Mouse (Mus musculus) C2C12 (cell line): Measurements from ENCODE around the gene Kdm4a. TPM values are rescaled to one million over a fixed set of nuclear protein-coding genes. Genes with fewer than 3 reads are reported as not detected.

Experiments used
- H3K27me3 ChIP-seq: one replicate; pipeline ENCODE4 v1.6.1; 2011; ENCODE audit not compliant: control insufficient read depth, insufficient read depth, insufficient read length
- H3K36me3 ChIP-seq: one replicate; pipeline ENCODE4 v1.6.1; 2011; ENCODE audit not compliant: control insufficient read depth, insufficient read depth
- H3K4me3 ChIP-seq: one replicate; pipeline ENCODE4 v1.5.1; 2011; ENCODE audit warnings: mild to moderate bottlenecking, control low read depth; ENCODE audit not compliant: poor library complexity, insufficient read depth, severe bottlenecking
- H3K79me2 ChIP-seq: one replicate; pipeline ENCODE4 v1.6.1; 2011; ENCODE audit not compliant: control insufficient read depth, insufficient read depth
- H3K79me3 ChIP-seq: one replicate; pipeline ENCODE4 v1.6.1; 2011; ENCODE audit warnings: low read depth, control low read depth
- H3ac ChIP-seq: one replicate; pipeline ENCODE3; 2011; ENCODE audit warnings: low read depth; ENCODE audit not compliant: control insufficient read depth, insufficient read length
- CEBPB ChIP-seq: IDR thresholded peaks from one replicate; pipeline ENCODE4 v1.6.1; 2011; ENCODE audit warnings: low read depth, mild to moderate bottlenecking, control low read depth, moderate library complexity
- CTCF ChIP-seq: IDR thresholded peaks from one replicate; pipeline ENCODE4 v1.5.1; 2011; ENCODE audit not compliant: control insufficient read depth, insufficient read depth, insufficient read length
- FOSL1 ChIP-seq: IDR thresholded peaks from one replicate; pipeline ENCODE4 v1.8.0; 2011; ENCODE audit warnings: mild to moderate bottlenecking, low read length; ENCODE audit not compliant: poor library complexity, insufficient read depth, severe bottlenecking
- MAX ChIP-seq: IDR thresholded peaks from one replicate; pipeline ENCODE4 v1.6.1; 2011; ENCODE audit warnings: mild to moderate bottlenecking, control low read depth
- MYOD1 ChIP-seq: IDR thresholded peaks from one replicate; pipeline ENCODE4 v1.6.1; 2011; ENCODE audit warnings: low read depth; ENCODE audit not compliant: control insufficient read depth, insufficient read length
- MYOG ChIP-seq: IDR thresholded peaks from one replicate; pipeline ENCODE4 v1.6.1; 2011; ENCODE audit not compliant: control insufficient read depth, insufficient read length; ENCODE audit errors: extremely low read depth
- USF1 ChIP-seq: IDR thresholded peaks from one replicate; pipeline ENCODE4 v1.6.1; 2011; ENCODE audit warnings: low read depth, mild to moderate bottlenecking, control low read depth, moderate library complexity
- long read RNA-seq, 2 experiments: library from polyadenylated mRNA; unstranded; transcript quantifications; one replicate each; pipeline ENCODE4 v2.0.0; 2019 to 2020
- polyA plus RNA-seq: library from polyadenylated mRNA; unstranded; fragments of >200 nt; fragmentation: generic; extraction: Trizol; gene quantifications from one replicate; pipeline ENCODE4 v1.2.1, GENCODE M21; 2012; ENCODE audit warnings: missing spikeins

Gene Kdm4a
- polyA plus RNA-seq: 28.1 TPM
- long read RNA-seq, experiment 1: 0 reads
- long read RNA-seq, experiment 2, full-length matches to known transcripts: 6 of 13 reads
- long read RNA-seq, experiment 2, partial matches to known transcripts: 1 of 13 reads
- long read RNA-seq, experiment 2, other reads (novel, unspliced or antisense): 6 of 13 reads

DNA sequence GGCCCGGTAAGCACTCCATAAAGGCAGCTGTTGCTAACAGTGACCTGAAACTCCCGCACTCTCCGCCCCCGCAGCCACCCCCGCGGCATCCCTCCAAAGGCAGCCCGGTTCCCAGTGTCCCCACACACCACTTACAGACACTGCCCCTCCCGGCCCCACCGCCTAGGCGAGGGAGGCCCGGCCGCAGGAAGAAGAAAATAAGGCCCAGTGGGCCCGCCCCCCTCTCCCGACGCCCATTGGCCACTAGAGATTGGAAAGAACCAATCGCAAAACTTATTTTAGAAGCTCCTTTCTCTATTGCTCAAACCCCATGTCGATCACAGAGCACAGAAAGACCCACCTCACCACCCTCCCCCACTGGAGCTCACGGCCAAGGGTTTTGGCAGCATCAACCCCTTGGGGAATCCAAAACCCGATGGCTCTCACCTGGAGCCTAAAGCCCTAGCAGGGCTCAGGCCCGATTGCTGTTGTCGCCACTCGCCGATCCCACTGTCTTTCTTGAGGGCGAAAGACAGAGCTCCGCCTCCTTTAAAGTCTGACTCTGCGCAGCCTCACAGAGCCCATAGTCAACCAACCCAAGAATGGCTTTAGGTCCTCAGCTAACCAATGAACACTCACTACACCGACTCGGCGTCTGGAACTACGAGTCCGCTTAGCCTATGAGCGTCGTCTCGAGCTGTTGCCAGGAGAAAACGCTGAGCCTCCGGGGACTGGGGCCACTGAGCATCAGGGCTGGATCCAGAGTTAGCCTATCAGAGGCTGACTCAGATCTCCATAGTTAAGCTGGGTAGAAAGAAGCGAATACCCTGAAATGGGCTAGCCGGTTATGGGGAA, at the start of gene Kdm4a:
Kdm4a (minus strand) TSS at position 577 of the 834 bp plus-strand sequence.
- Histone ChIP-seq H3ac (peak within 1 kb of the TSS; percentile 81), H3K79me2 (peaks cover 19% of the 10 kb centered on the region), H3K79me3 (no peaks in the 10 kb centered on the region), H3K4me3 (peak within 1 kb of the TSS; percentile 71), H3K36me3 (peaks cover 23% of the 10 kb centered on the region), H3K27me3 (no peaks in the 10 kb centered on the region)
- TF ChIP-seq CTCF (no peak), MYOD1 (no peak), MYOG (no peak), FOSL1 (no peak), CEBPB (no peak), USF1 (no peak), MAX (no peak)

DNA sequence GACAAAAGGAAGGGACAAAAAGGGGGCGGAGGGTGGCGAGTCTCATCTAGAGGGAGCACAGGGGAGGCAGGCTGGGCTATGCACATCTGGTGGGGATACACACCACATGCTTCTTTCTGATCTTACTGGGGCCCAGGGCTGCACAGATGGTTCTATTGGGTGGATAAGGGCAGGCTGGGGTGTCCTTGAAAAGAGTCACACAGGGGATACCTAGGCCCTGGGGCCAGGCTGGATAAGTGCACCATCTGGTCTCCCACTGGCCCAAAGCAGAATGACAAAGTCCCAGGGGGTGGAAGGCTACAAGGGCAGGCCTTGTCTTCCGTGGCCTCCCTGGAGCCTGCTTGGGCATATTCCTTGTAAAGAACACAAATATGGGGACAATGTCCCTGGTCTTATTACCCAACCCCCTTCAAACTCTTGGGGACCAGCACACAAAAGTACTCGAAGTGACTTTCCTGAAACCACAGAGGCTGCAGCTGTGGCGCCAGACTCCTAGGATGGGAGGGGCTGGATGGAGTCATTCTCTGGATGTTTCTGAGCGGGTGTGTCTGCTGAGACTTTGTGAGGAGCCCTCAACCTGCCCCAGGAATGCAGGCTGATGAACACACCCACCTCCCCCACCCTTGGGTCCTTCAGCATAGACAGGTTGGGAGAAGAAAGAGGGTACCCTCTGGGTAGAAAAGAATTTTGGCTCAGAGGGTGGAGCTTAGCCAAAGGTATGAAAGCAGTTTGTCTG, 49.4 kb upstream of the Kdm4a start:
- Histone ChIP-seq H3K27me3 (no peaks in the 10 kb centered on the region), H3K36me3 (no peaks in the 10 kb centered on the region), H3ac (no peak overlapping the region), H3K79me2 (no peaks in the 10 kb centered on the region), H3K79me3 (no peaks in the 10 kb centered on the region), H3K4me3 (no peak overlapping the region)
- TF ChIP-seq USF1 (no peak), FOSL1 (no peak), MAX (no peak), MYOD1 (peak; percentile 40)

DNA sequence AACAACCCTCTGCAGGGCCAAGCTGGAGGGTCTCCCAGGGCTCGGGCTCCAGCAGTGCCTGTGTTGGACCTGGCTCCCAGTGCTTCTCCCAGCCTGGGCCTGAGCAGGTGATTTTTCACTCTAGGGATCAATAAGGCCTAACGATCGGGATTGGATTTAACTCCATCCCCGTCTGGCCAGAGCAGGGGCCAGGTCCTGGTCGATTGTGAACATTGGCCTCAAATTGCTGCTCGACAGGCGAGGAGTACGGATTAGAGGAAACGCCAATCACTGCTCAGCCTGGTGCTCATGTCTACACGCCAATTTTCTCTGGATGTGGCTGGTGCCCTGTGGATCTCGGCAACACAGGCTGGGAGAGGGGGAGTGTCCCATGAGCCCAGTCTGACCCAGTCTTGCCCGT, 47.6 kb upstream of the Kdm4a start:
- Histone ChIP-seq H3K79me2 (no peaks in the 10 kb centered on the region), H3K4me3 (no peak overlapping the region), H3K79me3 (no peaks in the 10 kb centered on the region), H3K36me3 (no peaks in the 10 kb centered on the region), H3ac (no peak overlapping the region), H3K27me3 (no peaks in the 10 kb centered on the region)
- no peak for TF ChIP-seq MYOD1
- no peak for TF ChIP-seq USF1
- no peak for TF ChIP-seq CTCF
- TF ChIP-seq MAX: no peak
- TF ChIP-seq CEBPB: no peak
- TF ChIP-seq FOSL1: no peak
- TF ChIP-seq MYOG: no peak

GRCm38 (mm10) chr4:118221261-118221660, 41.4 kb upstream of the Kdm4a start:
- TF ChIP-seq CTCF: no peak
- no peak for TF ChIP-seq MYOD1
- no peak for TF ChIP-seq FOSL1
- no peak for TF ChIP-seq CEBPB
- no peak for TF ChIP-seq MAX
- no peak for TF ChIP-seq MYOG
- TF ChIP-seq USF1: no peak
- no peak overlapping the region for H3K4me3 ChIP-seq
- H3K36me3 ChIP-seq: no peaks in the 10 kb centered on the region
- H3ac ChIP-seq: no peak overlapping the region
- H3K27me3 ChIP-seq: no peaks in the 10 kb centered on the region
- no peaks in the 10 kb centered on the region for H3K79me2 ChIP-seq
- H3K79me3 ChIP-seq: no peaks in the 10 kb centered on the region

DNA sequence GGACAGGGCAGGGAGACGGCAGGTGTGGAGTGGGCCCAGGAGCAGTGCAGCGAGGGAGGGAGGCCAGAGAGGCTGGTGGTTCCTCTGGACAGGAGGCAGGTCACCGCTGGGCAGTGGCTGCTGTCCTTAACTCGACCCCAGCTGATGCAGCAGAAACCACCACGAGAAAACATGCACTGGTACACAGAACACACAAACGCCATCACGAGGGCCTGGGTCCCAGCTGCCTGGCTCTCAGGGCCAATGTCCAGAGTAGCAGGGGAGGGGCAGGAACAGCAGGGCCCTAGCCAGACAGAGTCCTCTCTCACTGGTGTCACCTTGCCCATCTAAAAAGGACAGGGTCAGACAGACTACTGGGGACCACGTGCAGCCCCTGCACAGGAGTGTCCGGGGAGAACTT, 40.9 kb upstream of the Kdm4a start:
- Histone ChIP-seq H3K79me3 (no peaks in the 10 kb centered on the region), H3K27me3 (no peaks in the 10 kb centered on the region), H3K4me3 (no peak overlapping the region), H3K79me2 (no peaks in the 10 kb centered on the region), H3ac (no peak overlapping the region), H3K36me3 (no peaks in the 10 kb centered on the region)
- no peak for TF ChIP-seq CEBPB
- TF ChIP-seq USF1: no peak
- TF ChIP-seq CTCF: no peak
- no peak for TF ChIP-seq FOSL1
- TF ChIP-seq MYOG: no peak
- TF ChIP-seq MAX: no peak
- no peak for TF ChIP-seq MYOD1
